Mouse (Mus musculus) 416B (cell line): ENCODE measurements around the gene Tldc1.

Experiments used
- DNase-seq: peaks from one replicate; pipeline ENCODE4 v3.0.0; 2011; ENCODE audit warnings: low read depth

Gene Tldc1

DNA sequence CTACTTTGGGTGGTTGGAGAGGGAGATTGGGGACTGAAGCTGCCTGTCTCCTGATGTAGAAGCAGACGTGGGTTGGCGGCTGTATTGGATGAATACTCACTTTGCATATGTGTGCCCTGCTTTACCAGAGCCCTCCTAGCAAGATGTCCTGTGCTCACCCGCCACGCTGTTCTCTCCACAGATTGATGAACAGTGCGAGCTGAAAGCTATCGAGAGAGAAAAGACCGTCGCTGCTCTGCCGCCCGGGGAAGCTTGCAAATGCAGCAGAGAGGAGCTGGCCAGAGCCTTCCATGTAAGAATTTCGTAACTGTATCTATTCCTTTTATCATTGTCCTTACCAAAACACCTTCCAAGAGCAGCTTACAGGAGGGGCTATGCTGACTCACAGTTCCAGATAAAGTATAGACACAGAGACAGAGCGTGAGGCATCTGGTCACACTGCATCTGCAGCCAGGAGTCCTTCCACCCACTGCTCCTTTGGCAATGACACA is 59.2 kb downstream of the Tldc1 start:
- DNase-seq, result no peak

DNA sequence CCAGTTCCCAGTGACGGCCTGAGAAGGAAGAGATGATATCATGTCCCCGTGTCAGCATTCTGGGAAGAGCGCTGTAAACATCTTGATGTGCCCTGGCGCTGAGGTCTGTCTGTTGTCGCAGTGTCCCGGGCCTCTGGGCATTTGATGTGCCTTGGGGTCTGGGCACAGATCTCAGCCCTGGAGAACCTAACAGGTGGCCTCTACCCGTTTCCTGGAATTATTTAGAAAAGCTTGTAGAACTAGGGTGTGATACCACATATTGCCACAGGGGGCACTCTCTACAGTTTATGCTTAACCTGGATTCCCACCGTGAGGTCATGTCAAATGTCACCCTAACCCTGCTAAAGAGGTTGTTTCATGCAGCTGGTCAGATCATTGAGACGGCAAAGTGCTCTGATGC is 60.5 kb downstream of the Tldc1 start:
- peak; percentile 57 for DNase-seq

GRCm38 (mm10) chr8:119716730-119717299 is 61.4 kb downstream of the Tldc1 start:
- no peak for DNase-seq

GRCm38 (mm10) chr8:119715221-119715620 is 63.0 kb downstream of the Tldc1 start:
- no peak for DNase-seq

DNA sequence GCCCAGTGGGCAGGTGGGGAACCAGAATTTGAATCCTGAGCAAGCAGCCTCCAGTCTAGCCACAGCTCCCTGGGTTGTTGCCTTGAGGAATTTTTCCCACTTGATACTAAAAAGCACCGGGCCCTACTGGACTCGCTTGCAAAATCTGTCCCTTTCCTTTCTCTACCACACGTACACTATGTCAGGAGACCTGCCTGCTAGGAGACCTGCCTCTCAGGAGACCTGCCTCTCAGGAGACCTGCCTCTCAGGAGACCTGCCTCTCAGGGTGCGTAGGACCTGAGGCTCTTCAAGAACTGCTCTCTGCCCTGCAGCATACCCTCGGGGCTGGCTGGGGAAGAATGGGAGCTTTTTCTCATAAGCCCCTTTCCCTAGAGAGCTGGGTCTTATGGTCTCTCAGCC is 64.8 kb downstream of the Tldc1 start:
- no peak for DNase-seq

DNA sequence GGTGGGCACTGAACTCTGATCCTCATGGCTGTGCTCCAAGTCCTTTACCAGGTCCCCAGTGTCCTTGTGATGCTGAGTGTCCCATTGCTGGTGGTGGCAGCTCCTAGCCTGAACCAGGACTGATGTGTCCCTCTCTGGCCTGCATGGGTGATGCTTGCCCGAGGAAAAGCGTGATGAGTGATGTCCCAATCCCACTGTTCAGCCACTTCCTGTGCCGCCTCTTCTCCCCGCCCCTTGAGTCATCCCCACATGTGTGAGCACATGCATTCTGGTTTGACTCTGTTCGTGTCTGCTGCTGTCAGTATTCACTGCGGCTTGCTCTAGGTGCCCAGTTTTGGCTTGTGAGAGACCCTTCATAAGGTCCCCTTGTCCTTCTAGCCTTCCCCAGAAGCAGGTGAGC is 66.0 kb downstream of the Tldc1 start:
- DNase-seq, result peak; percentile 87
